Mouse (Mus musculus) duodenum, adult 2 months (tissue): ENCODE measurements around the gene Marveld1. TPM values are rescaled to one million over a fixed set of nuclear protein-coding genes. Genes with fewer than 3 reads are reported as not detected.

Experiments
- polyA plus RNA-seq: library from polyadenylated mRNA; depleted of rRNA; stranded (reverse); fragments of >200 nt; gene quantifications from 2 replicates; pipeline ENCODE4 v1.2.3, GENCODE M21; 2012; ENCODE audit warnings: low replicate concordance; rRNA removed

Marveld1 gene
- polyA plus RNA-seq, result 43.8 and 52.5 TPM in 2 replicates

GRCm38 (mm10) chr19:42147170-42147768 lies at the start of gene Marveld1:
Gene Marveld1 (plus strand): TSS chr19:42147400.

GRCm38 (mm10) chr19:42128787-42129508 lies 18.3 kb upstream of the Marveld1 start, which contains the start of gene Avpi1:
Gene Avpi1 (minus strand): TSS chr19:42129059.

GRCm38 (mm10) chr19:42163764-42164163 lies 16.6 kb downstream of the Marveld1 start, which contains the start of gene Zfyve27:
Gene Zfyve27 (plus strand): TSS chr19:42163951.

Other genes with a start within 250 kb of the Marveld1 start
- 189 and 241 TPM in 2 replicates for gene Pgam1, start 235.5 kb upstream of the Marveld1 start, polyA plus RNA-seq
- 1.5 and 5.1 TPM in 2 replicates for gene Exosc1, start 214.0 kb upstream of the Marveld1 start, polyA plus RNA-seq
- gene Zdhhc16, start 213.9 kb upstream of the Marveld1 start, polyA plus RNA-seq, result 28.6 and 43.7 TPM in 2 replicates
- 32.3 and 33.0 TPM in 2 replicates for gene Mms19, start 166.2 kb upstream of the Marveld1 start, polyA plus RNA-seq
- gene Ubtd1, start 165.6 kb upstream of the Marveld1 start, polyA plus RNA-seq, result 8.4 and 11.7 TPM in 2 replicates
- not detected in 2 replicates for gene Ankrd2, start 111.4 kb upstream of the Marveld1 start, polyA plus RNA-seq
- 2.5 and 2.9 TPM in 2 replicates for gene Hoga1, start 101.8 kb upstream of the Marveld1 start, polyA plus RNA-seq
- 0.23 TPM in 1 of 2 replicates, not detected in the other for gene 4933411K16Rik, start 95.2 kb upstream of the Marveld1 start, polyA plus RNA-seq
- 1.1 and 2.1 TPM in 2 replicates for gene Morn4, start 61.0 kb upstream of the Marveld1 start, polyA plus RNA-seq
- gene Pi4k2a, start 56.9 kb upstream of the Marveld1 start, polyA plus RNA-seq, result 17.0 and 24.9 TPM in 2 replicates
- gene Avpi1, start 18.3 kb upstream of the Marveld1 start, polyA plus RNA-seq, result 10.0 and 16.3 TPM in 2 replicates
- gene Zfyve27, start 16.6 kb downstream of the Marveld1 start, polyA plus RNA-seq, result 18.9 and 24.7 TPM in 2 replicates
- 15.2 and 20.1 TPM in 2 replicates for gene Sfrp5, start 54.9 kb downstream of the Marveld1 start, polyA plus RNA-seq
- gene Golga7b, start 100.2 kb downstream of the Marveld1 start, polyA plus RNA-seq, result 0.84 and 1.2 TPM in 2 replicates